Mouse (Mus musculus): ENCODE measurements around the gene Sgca.

The Sgca gene

DNA sequence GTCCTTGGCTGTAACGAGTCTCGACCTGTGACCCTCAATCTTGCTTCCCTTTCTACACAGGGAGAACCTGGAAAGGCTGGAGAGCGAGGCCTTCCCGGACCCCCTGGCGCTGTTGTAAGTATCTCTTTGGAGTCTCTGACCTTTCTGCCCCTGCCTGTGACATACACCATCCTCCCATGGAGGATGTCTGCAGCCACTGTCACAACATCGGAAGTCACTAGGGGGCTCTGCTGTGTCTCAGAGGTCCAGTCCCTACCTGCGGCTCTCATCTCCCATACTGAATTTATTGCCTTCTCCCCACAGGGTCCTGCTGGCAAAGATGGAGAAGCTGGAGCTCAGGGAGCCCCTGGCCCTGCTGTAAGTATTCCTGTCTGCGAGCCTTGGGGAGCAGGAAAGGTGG is 31.8 kb downstream of the Sgca start:
- DNase-seq (ENCODE audit: low spot score in 2 of 2), result no peak

- DNase-seq (ENCODE audit: low spot score in 2 of 2), result no peak
These were observed 33.1 kb downstream of the Sgca start for GRCm38 (mm10) chr11:94943054-94943453.

GRCm38 (mm10) chr11:94942282-94943023 is 33.7 kb downstream of the Sgca start:
- DNase-seq (ENCODE audit: low spot score in 2 of 2), result peak; percentile 31 to 64

GRCm38 (mm10) chr11:94941776-94942175 is 34.4 kb downstream of the Sgca start:
- DNase-seq (ENCODE audit: low spot score in 2 of 2), result no peak

DNA sequence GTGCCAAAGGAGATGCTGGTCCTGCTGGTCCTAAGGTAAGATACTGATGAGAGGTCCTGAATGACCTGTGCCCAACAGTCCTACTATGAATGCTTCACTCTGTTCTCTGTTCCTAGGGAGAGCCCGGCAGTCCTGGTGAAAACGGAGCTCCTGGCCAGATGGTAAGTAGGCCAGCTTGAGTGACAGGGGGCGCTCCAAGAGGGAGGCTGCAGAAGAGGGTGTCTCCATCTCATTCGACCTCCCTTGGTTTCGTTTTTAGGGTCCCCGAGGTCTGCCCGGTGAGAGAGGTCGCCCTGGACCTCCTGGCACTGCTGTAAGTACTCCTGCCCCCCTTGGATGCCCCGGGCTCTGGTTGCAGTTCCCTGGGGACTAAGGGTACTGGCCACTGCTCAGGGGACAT is 35.0 kb downstream of the Sgca start:
- DNase-seq (ENCODE audit: low spot score in 2 of 2), result no peak

DNA sequence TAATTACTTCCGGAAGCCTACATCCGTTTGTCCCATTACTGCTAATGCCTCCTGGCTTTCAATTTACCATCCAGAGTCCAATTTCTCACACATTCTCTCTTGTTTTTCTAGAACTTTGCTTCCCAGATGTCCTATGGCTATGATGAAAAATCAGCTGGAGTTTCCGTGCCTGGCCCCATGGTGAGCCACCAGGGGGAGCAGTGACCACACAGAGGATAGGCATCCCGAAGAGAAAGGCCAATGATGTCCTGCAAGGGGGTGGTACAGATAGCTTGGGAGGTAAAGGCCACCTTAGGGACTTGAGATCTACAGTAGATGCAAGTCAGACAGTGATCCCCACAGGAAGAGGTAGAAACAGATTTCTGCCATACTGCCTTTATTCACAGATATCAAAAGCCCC is 36.8 kb downstream of the Sgca start:
- DNase-seq (ENCODE audit: low spot score in 2 of 2), result peak; percentile 51 to 79

- DNase-seq (ENCODE audit: low spot score in 2 of 2), result no peak
These were observed 37.8 kb downstream of the Sgca start for GRCm38 (mm10) chr11:94938296-94938695.

- DNase-seq (ENCODE audit: low spot score in 2 of 2), result no peak
These were observed 38.3 kb downstream of the Sgca start for GRCm38 (mm10) chr11:94937787-94938186.

DNA sequence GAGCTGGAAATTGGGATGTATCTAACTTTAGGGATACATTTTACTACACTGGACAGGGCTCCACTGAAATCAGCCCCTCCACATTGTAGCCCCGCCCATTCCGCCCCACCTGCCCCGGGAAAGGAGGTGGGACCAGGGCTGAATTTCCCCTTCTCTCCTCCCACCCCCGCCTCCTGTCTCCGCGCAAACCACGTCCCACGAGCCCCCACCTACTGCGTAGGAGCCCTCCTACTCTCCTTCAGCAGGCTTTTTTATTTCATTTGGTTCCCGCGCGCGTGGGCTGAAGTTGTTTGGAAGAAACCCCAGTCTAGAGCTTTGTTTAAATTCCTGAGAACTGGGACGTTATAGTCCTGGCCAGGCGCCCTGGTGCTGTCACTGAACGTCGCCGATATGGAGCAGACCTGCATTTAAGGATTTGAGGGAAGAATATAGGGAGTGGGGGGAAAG is 38.8 kb downstream of the Sgca start:
- no peak for DNase-seq (ENCODE audit: low spot score in 2 of 2)

DNA sequence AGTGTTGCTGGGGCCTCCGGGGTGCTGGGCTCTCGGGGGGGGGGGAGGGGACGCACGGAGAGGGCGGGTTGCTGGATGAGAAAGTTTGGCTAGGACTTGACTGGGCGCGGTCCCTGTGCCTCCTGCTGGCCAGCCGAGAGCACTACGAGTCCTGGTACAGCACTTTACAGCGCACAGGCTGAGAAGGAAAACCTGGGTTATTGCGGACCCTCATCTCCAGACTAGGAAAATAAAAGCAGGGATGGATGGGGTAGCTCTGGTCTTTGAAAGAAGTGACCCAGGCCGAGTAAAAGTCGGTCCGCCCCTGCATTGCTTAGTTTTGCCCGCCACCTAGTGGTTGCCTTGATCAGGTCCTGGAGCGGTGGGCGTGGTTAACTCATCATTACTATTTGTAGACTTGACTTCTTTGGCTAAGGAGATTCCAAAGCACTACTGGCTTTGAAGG is 39.3 kb downstream of the Sgca start:
- DNase-seq (ENCODE audit: low spot score in 2 of 2), result peak; percentile 73 to 86

DNA sequence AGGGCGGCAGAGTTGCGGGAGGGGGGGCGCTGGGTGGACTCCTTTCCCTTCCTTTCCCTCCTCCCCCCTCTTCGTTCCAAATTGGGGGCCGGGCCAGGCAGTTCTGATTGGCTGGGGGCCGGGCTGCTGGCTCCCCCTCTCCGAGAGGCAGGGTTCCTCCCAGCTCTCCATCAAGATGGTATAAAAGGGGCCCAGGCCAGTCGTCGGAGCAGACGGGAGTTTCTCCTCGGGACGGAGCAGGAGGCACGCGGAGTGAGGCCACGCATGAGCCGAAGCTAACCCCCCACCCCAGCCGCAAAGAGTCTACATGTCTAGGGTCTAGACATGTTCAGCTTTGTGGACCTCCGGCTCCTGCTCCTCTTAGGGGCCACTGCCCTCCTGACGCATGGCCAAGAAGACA is 40.1 kb downstream of the Sgca start, which contains the start of gene Col1a1:
TSS of gene Col1a1 (plus strand) at position 180 of the 400 bp plus-strand sequence.
- no peak for DNase-seq (ENCODE audit: low spot score in 2 of 2)

DNA sequence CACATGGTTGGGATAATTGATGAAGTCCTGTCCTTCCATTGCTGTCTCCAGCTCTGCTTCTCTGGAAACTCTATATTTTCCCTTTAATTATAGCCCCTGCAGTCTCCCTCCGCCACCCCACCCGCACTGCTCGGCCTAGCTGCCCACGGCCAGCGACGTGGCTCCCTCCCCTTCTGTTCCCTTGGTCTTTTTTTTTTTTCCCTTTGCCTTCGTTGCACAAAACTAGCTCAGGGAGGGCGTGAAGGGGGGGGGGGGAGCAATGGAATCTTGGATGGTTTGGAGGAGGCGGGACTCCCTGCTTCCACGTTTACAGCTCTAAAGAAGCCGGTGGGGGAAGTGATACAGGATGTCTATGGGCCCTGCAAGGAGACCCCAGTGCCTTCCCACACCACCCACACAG is 41.6 kb downstream of the Sgca start:
- DNase-seq (ENCODE audit: low spot score in 2 of 2), result no peak

DNA sequence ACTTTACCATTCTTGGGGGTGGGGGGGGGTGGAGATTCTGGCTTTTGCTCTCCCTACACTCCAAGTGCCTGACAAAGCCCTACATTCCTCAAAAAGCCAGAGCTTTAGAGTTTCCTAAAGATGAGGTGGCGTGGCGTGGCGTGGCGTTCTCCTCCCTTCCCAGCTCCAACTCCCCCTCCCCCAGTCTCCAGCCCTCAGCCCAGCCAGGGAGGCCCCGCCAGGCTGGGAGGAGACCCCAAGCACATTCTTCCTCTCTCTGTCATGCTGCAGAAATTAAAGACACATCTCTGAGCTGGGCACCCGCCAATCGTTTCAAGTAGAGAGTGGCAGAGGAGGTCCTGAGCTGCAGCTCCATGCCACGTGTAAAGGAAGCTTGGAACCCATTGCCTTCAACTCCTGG is 42.5 kb downstream of the Sgca start:
- no peak for DNase-seq (ENCODE audit: low spot score in 2 of 2)

- no peak for DNase-seq (ENCODE audit: low spot score in 2 of 2)
These were observed 46.0 kb downstream of the Sgca start for GRCm38 (mm10) chr11:94930151-94930550.

GRCm38 (mm10) chr11:94929599-94929998 is 46.5 kb downstream of the Sgca start:
- no peak for DNase-seq (ENCODE audit: low spot score in 2 of 2)

- peak in 1 of 2 experiments; percentile 53 for DNase-seq (ENCODE audit: low spot score in 2 of 2)
These were observed 47.3 kb downstream of the Sgca start for GRCm38 (mm10) chr11:94928820-94929219.

DNA sequence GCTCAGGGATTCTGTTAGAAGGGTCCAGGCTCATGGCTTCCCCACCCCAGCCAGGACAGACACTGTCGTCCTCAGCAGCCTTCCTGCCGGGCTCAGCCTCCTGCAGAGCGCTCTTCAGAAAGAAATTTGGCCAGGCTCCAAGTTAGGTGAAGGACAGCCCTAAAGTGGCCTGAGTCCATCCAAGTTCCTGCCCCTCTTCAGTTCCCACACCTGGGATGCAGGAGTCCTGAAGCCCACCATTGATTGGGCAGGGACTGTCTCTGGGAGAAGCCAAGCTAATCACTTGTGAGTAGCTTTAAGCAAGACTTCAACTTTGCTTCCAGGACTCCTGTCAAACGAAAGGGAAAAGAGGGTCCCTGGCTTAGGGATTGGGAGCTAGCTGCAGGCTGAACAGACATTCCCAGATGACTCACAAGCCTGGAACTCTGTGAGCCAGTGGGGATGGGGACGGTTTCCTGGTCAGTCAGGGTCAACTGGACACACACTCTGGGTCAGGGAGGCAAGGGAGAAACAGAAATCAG is 48.3 kb downstream of the Sgca start:
- no peak for DNase-seq (ENCODE audit: low spot score in 2 of 2)

DNA sequence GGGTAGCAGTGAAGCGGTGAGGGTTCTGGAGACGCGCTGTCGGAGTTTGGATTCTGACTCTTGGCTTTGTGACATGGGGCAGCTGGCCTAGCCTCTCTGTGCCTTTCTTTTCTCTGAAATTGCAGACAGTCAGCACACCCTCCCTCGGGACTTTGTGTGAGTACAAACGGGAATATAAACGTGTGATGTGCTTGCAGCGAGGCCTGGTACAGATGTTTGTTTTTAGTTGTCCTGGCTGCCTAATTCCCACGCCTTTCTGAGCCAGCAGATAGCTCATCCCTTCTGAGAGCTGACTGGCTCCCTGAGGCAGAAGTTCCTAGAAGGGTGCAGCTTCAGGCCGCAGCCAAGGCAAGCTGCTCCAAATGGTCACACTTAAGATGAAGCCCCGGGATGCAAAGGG is 49.7 kb downstream of the Sgca start:
- no peak for DNase-seq (ENCODE audit: low spot score in 2 of 2)

DNA sequence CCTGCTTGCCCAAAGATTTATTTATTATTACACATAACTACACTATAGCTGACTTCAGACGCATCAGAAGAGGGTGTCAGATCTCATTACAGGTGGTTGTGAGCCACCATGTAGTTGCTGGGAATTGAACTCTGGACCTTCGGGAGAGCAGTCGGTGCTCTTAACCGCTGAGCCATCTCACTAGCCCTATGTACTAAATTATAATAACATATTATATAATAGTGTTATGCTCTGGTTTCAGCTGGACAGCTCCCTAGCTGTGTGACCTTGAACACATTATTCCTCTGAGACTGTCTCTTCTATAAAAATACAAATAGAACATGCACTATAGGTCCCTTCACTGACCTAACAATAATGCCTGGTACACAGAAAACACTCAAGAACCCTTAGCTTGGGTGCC is 51.1 kb downstream of the Sgca start:
- DNase-seq (ENCODE audit: low spot score in 2 of 2), result no peak

DNA sequence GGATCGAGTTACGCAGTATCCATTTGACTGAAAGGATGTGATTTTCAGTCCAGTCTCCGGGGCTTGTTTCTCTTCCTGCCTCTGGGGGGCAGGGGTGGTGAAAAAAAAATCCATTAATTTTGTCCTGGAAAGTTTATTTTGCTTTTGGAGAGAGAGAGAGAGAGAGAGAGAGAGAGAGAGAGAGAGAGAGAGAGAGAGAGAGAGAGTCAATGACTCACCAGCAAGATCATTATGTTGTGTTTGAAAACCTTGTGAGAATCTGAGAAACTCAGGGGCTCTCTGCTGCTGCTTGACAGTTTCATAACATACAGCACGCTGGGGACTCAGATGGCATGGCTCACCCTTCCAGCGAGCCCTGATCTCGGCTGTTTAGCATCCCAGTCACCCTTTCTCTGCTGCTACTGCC is 55.1 kb downstream of the Sgca start:
- no peak for DNase-seq (ENCODE audit: low spot score in 2 of 2)

- DNase-seq (ENCODE audit: low spot score in 2 of 2), result no peak
These were observed 58.4 kb downstream of the Sgca start for GRCm38 (mm10) chr11:94917717-94918116.

GRCm38 (mm10) chr11:94916477-94916876 is 59.6 kb downstream of the Sgca start:
- DNase-seq (ENCODE audit: low spot score in 2 of 2), result no peak

- DNase-seq (ENCODE audit: low spot score in 2 of 2), result no peak
These were observed 60.3 kb downstream of the Sgca start for GRCm38 (mm10) chr11:94915675-94916403.
